Mouse (Mus musculus) T-cell, adult 66 days (primary cell): Measurements from ENCODE around the gene Srr. TPM values are rescaled to one million over a fixed set of nuclear protein-coding genes. Genes with fewer than 3 reads are reported as not detected.

Experiments used
- total RNA-seq, 2 experiments: library from RNA; stranded (reverse); gene quantifications; 3 replicates in 1 of 2; 4 replicates in 1 of 2; pipeline ENCODE4 v1.2.4; 2023

The Srr gene
- 10 to 100 TPM in 1 of 2 experiments, 1 to 10 TPM in 1; 8.9 to 11.7 TPM for total RNA-seq

GRCm38 (mm10) chr11:74925577-74926387, at the start of gene Srr, which contains the start of gene Smg6:
Srr (minus strand) TSS chr11:74925948.
Smg6 (plus strand) TSS chr11:74925823.

GRCm38 (mm10) chr11:74897678-74898516, 27.9 kb downstream of the Srr start, which contains the start of gene Tsr1:
Tsr1 (plus strand) TSS chr11:74898071.

GRCm38 (mm10) chr11:74896901-74897677, 28.7 kb downstream of the Srr start, which contains the start of gene Sgsm2:
Sgsm2 (minus strand) TSS chr11:74897060.

Other genes with a start within 250 kb of the Srr start
- 100 to 1,000 TPM; 124 to 139 TPM for gene Pafah1b1, start 201.3 kb downstream of the Srr start, total RNA-seq
- 10 to 100 TPM; 46.9 to 50.0 TPM for gene Mettl16, start 155.1 kb downstream of the Srr start, total RNA-seq
- gene Mnt, start 95.0 kb downstream of the Srr start, total RNA-seq: 10 to 100 TPM; 56.1 to 56.8 TPM
- gene Sgsm2, start 28.9 kb downstream of the Srr start, total RNA-seq: 10 to 100 TPM in 1 of 2 experiments, 1 to 10 TPM in 1; 6.8 to 12.1 TPM
- gene Tsr1, start 27.9 kb downstream of the Srr start, total RNA-seq: 10 to 100 TPM; 88.7 to 90.9 TPM
- 10 to 100 TPM; 59.4 to 74.2 TPM for gene Smg6, start 125 bp downstream of the Srr start, total RNA-seq
- gene Hic1, start 243.6 kb upstream of the Srr start, total RNA-seq: 1 to 10 TPM; 2.7 to 5.0 TPM